Mouse (Mus musculus) heart, adult 2 months (tissue): ENCODE measurements around the gene Car11.

Experiments
- CTCF ChIP-seq: fragments of 200-600 bp; IDR thresholded peaks from 2 replicates; pipeline ENCODE4 v1.8.1; 2022; ENCODE audit warnings: antibody characterized with exemption, mild to moderate bottlenecking, moderate library complexity
- POLR2A ChIP-seq: fragments of 200-500 bp; IDR thresholded peaks from 2 replicates; pipeline ENCODE4 v1.6.1; 2011; ENCODE audit warnings: mild to moderate bottlenecking, low read depth, low read length, control low read depth; ENCODE audit not compliant: insufficient read depth

- TF ChIP-seq POLR2A, result no peak
- TF ChIP-seq CTCF, result no peak
These were observed 23.7 kb downstream of the Car11 start for GRCm38 (mm10) chr7:45723301-45723700.
